Mouse (Mus musculus): ENCODE data around the gene Ntf3.

Gene Ntf3

GRCm38 (mm10) chr6:126166548-126167207 is at the start of gene Ntf3:
Ntf3 (minus strand) TSS chr6:126166910.
- no peak for DNase-seq (ENCODE audit: low spot score in 2 of 2)

GRCm38 (mm10) chr6:126213330-126213729 is 46.6 kb upstream of the Ntf3 start:
- no peak for DNase-seq (ENCODE audit: low spot score in 2 of 2)

GRCm38 (mm10) chr6:126203366-126203765 is 36.7 kb upstream of the Ntf3 start:
- no peak for DNase-seq (ENCODE audit: low spot score in 2 of 2)

- DNase-seq (ENCODE audit: low spot score in 2 of 2), result no peak
These were observed 36.2 kb upstream of the Ntf3 start for GRCm38 (mm10) chr6:126202959-126203358.

GRCm38 (mm10) chr6:126201721-126202120 is 35.0 kb upstream of the Ntf3 start:
- DNase-seq (ENCODE audit: low spot score in 2 of 2), result no peak

GRCm38 (mm10) chr6:126199916-126200315 is 33.2 kb upstream of the Ntf3 start:
- no peak for DNase-seq (ENCODE audit: low spot score in 2 of 2)

GRCm38 (mm10) chr6:126194760-126195159 is 28.1 kb upstream of the Ntf3 start:
- DNase-seq (ENCODE audit: low spot score in 2 of 2), result no peak

- DNase-seq (ENCODE audit: low spot score in 2 of 2), result no peak
These were observed 23.6 kb upstream of the Ntf3 start for GRCm38 (mm10) chr6:126190218-126190871.

GRCm38 (mm10) chr6:126187400-126187799 is 20.7 kb upstream of the Ntf3 start:
- no peak for DNase-seq (ENCODE audit: low spot score in 2 of 2)

- no peak for DNase-seq (ENCODE audit: low spot score in 2 of 2)
These were observed 19.4 kb upstream of the Ntf3 start for GRCm38 (mm10) chr6:126186116-126186515.

GRCm38 (mm10) chr6:126172071-126172470 is 5.4 kb upstream of the Ntf3 start:
- no peak for DNase-seq (ENCODE audit: low spot score in 2 of 2)

- no peak for DNase-seq (ENCODE audit: low spot score in 2 of 2)
These were observed 4.1 kb upstream of the Ntf3 start for GRCm38 (mm10) chr6:126170772-126171171.

- no peak for DNase-seq (ENCODE audit: low spot score in 2 of 2)
These were observed 1.0 kb upstream of the Ntf3 start for GRCm38 (mm10) chr6:126167731-126168130.

GRCm38 (mm10) chr6:126167208-126167590 is 489 bp upstream of the Ntf3 start:
- DNase-seq (ENCODE audit: low spot score in 2 of 2), result no peak

- DNase-seq (ENCODE audit: low spot score in 2 of 2), result no peak
These were observed 1.0 kb downstream of the Ntf3 start for GRCm38 (mm10) chr6:126165591-126166155.

- DNase-seq (ENCODE audit: low spot score in 2 of 2), result no peak
These were observed 1.9 kb downstream of the Ntf3 start for GRCm38 (mm10) chr6:126164781-126165180.

- DNase-seq (ENCODE audit: low spot score in 2 of 2), result no peak
These were observed 2.6 kb downstream of the Ntf3 start for GRCm38 (mm10) chr6:126163861-126164755.

- DNase-seq (ENCODE audit: low spot score in 2 of 2), result no peak
These were observed 3.5 kb downstream of the Ntf3 start for GRCm38 (mm10) chr6:126163181-126163621.

GRCm38 (mm10) chr6:126162351-126162758 is 4.4 kb downstream of the Ntf3 start:
- no peak for DNase-seq (ENCODE audit: low spot score in 2 of 2)

GRCm38 (mm10) chr6:126161571-126162340 is 5.0 kb downstream of the Ntf3 start:
- DNase-seq (ENCODE audit: low spot score in 2 of 2), result no peak

GRCm38 (mm10) chr6:126160067-126160411 is 6.7 kb downstream of the Ntf3 start:
- no peak for DNase-seq (ENCODE audit: low spot score in 2 of 2)

Data from frontal cortex, postnatal 25 days (tissue).